8 mouse cellular contexts compared by ENCODE assay signal in the genomic region with DNA sequence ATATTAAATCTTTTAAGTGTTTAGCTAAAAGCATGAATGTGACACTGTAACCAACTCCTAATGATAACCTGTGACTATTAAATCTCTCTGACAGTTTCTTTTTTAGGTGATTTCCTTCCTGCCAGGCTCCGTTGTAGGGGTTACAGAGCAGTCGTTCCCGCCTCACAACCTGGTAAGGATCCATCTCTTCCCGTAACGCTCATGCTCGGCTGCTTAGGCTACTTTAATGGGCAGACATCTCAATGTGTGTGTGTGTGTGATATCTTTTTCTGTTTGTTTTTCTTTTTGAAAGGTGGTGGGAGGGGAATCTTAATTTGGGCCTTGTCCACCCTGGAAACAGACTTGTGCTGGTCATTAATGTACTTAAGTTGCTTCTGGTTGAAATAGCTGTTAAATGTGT. TPM values are rescaled to one million over a fixed set of nuclear protein-coding genes. Genes with fewer than 3 reads are reported as not detected.
DNase-seq lines count a peak whose midpoint lies in the region; ATAC-seq lines count a peak whose summit lies in the region.

No protein-coding gene starts in this region.

- H3K9ac ChIP-seq in embryonic facial prominence, embryonic 14.5 days (ENCODE audit: low read depth, low read length): peak overlapping the region; percentile 100
- peak overlapping the region; percentile 100 for H3K9ac ChIP-seq in intestine, embryonic 16.5 days (ENCODE audit: low read depth, low read length)

- peak overlapping the region; percentile 99 for H3K27ac ChIP-seq in embryonic facial prominence, embryonic 14.5 days (replicated peaks; ENCODE audit: low read depth, low read length)
- 0 out of 2 replicates have a peak overlapping the region, but pooled peaks have one; percentile 4 for H3K27ac ChIP-seq in intestine, embryonic 16.5 days (ENCODE audit: low read length)

- no peak for ATAC-seq in embryonic facial prominence, embryonic 14.5 days (ENCODE audit: low read depth)
- no peak for ATAC-seq in intestine, embryonic 16.5 days
- ATAC-seq in activated CD4-positive, CD25-positive, alpha-beta regulatory T cell, adult 4 months: no peak

- no peaks in the 10 kb centered on the region for H3K9me3 ChIP-seq in embryonic facial prominence, embryonic 14.5 days (ENCODE audit: control insufficient read depth, low read length)
- H3K9me3 ChIP-seq in intestine, embryonic 16.5 days (ENCODE audit: control insufficient read depth, low read length): no peaks in the 10 kb centered on the region

- H3K27me3 ChIP-seq in embryonic facial prominence, embryonic 14.5 days (replicated peaks; ENCODE audit: control insufficient read depth, insufficient read depth, low read length): no peaks in the 10 kb centered on the region
- H3K27me3 ChIP-seq in intestine, embryonic 16.5 days (replicated peaks; ENCODE audit: control insufficient read depth, insufficient read depth, low read length): no peaks in the 10 kb centered on the region

- DNase-seq in adrenal gland, postnatal 10 days: peak; percentile 25
- no peak for DNase-seq in adrenal gland, postnatal 4 days (ENCODE audit: low spot score in 2 of 2)
- peak; percentile 33 for DNase-seq in 416B (ENCODE audit: low read depth)
- DNase-seq in embryonic facial prominence, embryonic 14.5 days (ENCODE audit: low spot score): no peak
- DNase-seq in naive thymus-derived CD4-positive, alpha-beta T cell, adult 2 months (ENCODE audit: low read depth): peak; percentile 42
- DNase-seq in retina, embryonic 14.5 days (ENCODE audit: low spot score): no peak

- under 1% methylated on average over 6 of the region's 6 CpGs for WGBS in embryonic facial prominence, embryonic 14.5 days
- WGBS in intestine, embryonic 16.5 days: under 1% methylated on average over 6 of the region's 6 CpGs

- H3K4me1 ChIP-seq in embryonic facial prominence, embryonic 14.5 days (ENCODE audit: control insufficient read depth, insufficient read depth, low read length): no peaks in the 10 kb centered on the region
- no peaks in the 10 kb centered on the region; the same call in 1 of the 2 replicates for H3K4me1 ChIP-seq in intestine, embryonic 16.5 days (ENCODE audit: control insufficient read depth, insufficient read depth, low read length)

- H3K36me3 ChIP-seq in embryonic facial prominence, embryonic 14.5 days (ENCODE audit: control insufficient read depth, insufficient read depth, low read length): peaks cover 15% of the 10 kb centered on the region
- H3K36me3 ChIP-seq in intestine, embryonic 16.5 days (ENCODE audit: control insufficient read depth, insufficient read depth, low read length): no peaks in the 10 kb centered on the region

- H3K4me3 ChIP-seq in embryonic facial prominence, embryonic 14.5 days (ENCODE audit: low read depth, low read length): peak overlapping the region; percentile 79
- H3K4me3 ChIP-seq in intestine, embryonic 16.5 days (ENCODE audit: low read length): peak overlapping the region; percentile 99

- H3K4me2 ChIP-seq in embryonic facial prominence, embryonic 14.5 days (ENCODE audit: low read depth, low read length): peak overlapping the region; percentile 98
- peak overlapping the region; percentile 90 for H3K4me2 ChIP-seq in intestine, embryonic 16.5 days (ENCODE audit: low read depth, low read length)

RNA-seq across cellular contexts. Expression of a gene that starts 1.7 kb away (rescaled TPM):
- 10 to 100 TPM; 52.5 to 66.9 TPM for total RNA-seq in adrenal gland, postnatal 10 days (2021)
- total RNA-seq in adrenal gland, postnatal 4 days (2021): 10 to 100 TPM; 82.8 to 90.3 TPM
- polyA plus RNA-seq in embryonic facial prominence, embryonic 14.5 days (2014; fragmentation: Nextera tagmentation; extraction: Ambion mirVana): 44.9 and 51.9 TPM in 2 replicates
- polyA plus RNA-seq in intestine, embryonic 16.5 days (2015; fragmentation: Nextera tagmentation; extraction: Ambion mirVana): 11.5 and 11.7 TPM in 2 replicates
- 10 to 100 TPM; 22.8 to 29.8 TPM for polyA plus RNA-seq in activated CD4-positive, CD25-positive, alpha-beta regulatory T cell, adult 4 months (2017; shearing (Covaris generic))

RNA-seq across cellular contexts. Expression of a gene that starts 12.8 kb away (rescaled TPM):
- 10 to 100 TPM; 68.0 to 75.9 TPM for total RNA-seq in adrenal gland, postnatal 10 days (2021)
- 10 to 100 TPM; 47.8 to 55.6 TPM for total RNA-seq in adrenal gland, postnatal 4 days (2021)
- polyA plus RNA-seq in embryonic facial prominence, embryonic 14.5 days (2014; fragmentation: Nextera tagmentation; extraction: Ambion mirVana): 94.1 and 97.9 TPM in 2 replicates
- polyA plus RNA-seq in intestine, embryonic 16.5 days (2015; fragmentation: Nextera tagmentation; extraction: Ambion mirVana): 143 and 147 TPM in 2 replicates
- polyA plus RNA-seq in activated CD4-positive, CD25-positive, alpha-beta regulatory T cell, adult 4 months (2017; shearing (Covaris generic)): 10 to 100 TPM; 77.7 to 89.8 TPM

RNA-seq across cellular contexts. Expression of a gene that starts 17.8 kb away (rescaled TPM):
- under 1 TPM; 0.24 to 0.48 TPM for total RNA-seq in adrenal gland, postnatal 10 days (2021)
- 1 to 10 TPM; 1.0 to 1.1 TPM for total RNA-seq in adrenal gland, postnatal 4 days (2021)
- polyA plus RNA-seq in embryonic facial prominence, embryonic 14.5 days (2014; fragmentation: Nextera tagmentation; extraction: Ambion mirVana): 1.9 and 2.1 TPM in 2 replicates
- polyA plus RNA-seq in intestine, embryonic 16.5 days (2015; fragmentation: Nextera tagmentation; extraction: Ambion mirVana): 0.54 and 1.1 TPM in 2 replicates
- polyA plus RNA-seq in activated CD4-positive, CD25-positive, alpha-beta regulatory T cell, adult 4 months (2017; shearing (Covaris generic)): not detected

RNA-seq across cellular contexts. Expression of a gene that starts 31.6 kb away (rescaled TPM):
- total RNA-seq in adrenal gland, postnatal 10 days (2021): 10 to 100 TPM; 15.9 to 22.6 TPM
- total RNA-seq in adrenal gland, postnatal 4 days (2021): 10 to 100 TPM; 19.0 to 19.3 TPM
- polyA plus RNA-seq in embryonic facial prominence, embryonic 14.5 days (2014; fragmentation: Nextera tagmentation; extraction: Ambion mirVana): 34.2 and 34.3 TPM in 2 replicates
- polyA plus RNA-seq in intestine, embryonic 16.5 days (2015; fragmentation: Nextera tagmentation; extraction: Ambion mirVana): 36.9 and 37.9 TPM in 2 replicates
- 10 to 100 TPM; 32.3 to 39.5 TPM for polyA plus RNA-seq in activated CD4-positive, CD25-positive, alpha-beta regulatory T cell, adult 4 months (2017; shearing (Covaris generic))

RNA-seq across cellular contexts. Expression of a gene that starts 32.3 kb away (rescaled TPM):
- 10 to 100 TPM; 40.3 to 65.7 TPM for total RNA-seq in adrenal gland, postnatal 10 days (2021)
- total RNA-seq in adrenal gland, postnatal 4 days (2021): 10 to 100 TPM; 82.3 to 86.9 TPM
- 4.4 and 5.1 TPM in 2 replicates for polyA plus RNA-seq in embryonic facial prominence, embryonic 14.5 days (2014; fragmentation: Nextera tagmentation; extraction: Ambion mirVana)
- 3.8 and 3.9 TPM in 2 replicates for polyA plus RNA-seq in intestine, embryonic 16.5 days (2015; fragmentation: Nextera tagmentation; extraction: Ambion mirVana)
- 1 to 10 TPM in 1 of 2 experiments, not detected in 1; 1.5 TPM for polyA plus RNA-seq in activated CD4-positive, CD25-positive, alpha-beta regulatory T cell, adult 4 months (2017; shearing (Covaris generic))

Comparison
In these comparisons a context has a peak if more than half of its experiments do, and no peak if none do; other contexts are left out.
1. DNase-seq: peak in adrenal gland, postnatal 10 days (single experiment), 416B (single experiment) and naive thymus-derived CD4-positive, alpha-beta T cell, adult 2 months (single experiment); none in adrenal gland, postnatal 4 days (0 of 2), embryonic facial prominence, embryonic 14.5 days (single experiment) and retina, embryonic 14.5 days (single experiment).